Mouse (Mus musculus) ES-E14 (cell line): ENCODE measurements around the gene Fsd1l. TPM values are rescaled to one million over a fixed set of nuclear protein-coding genes. Genes with fewer than 3 reads are reported as not detected.
A peak's percentile ranks its signal among the peaks of the same experiment; 100 is the strongest.

Experiments
- DNase-seq: peaks from one replicate; pipeline ENCODE4 v3.0.0-alpha.2; 2013; ENCODE audit warnings: low read depth, low spot score
- H3K27ac ChIP-seq: 2 replicates; pipeline ENCODE4 v1.5.1; 2012; ENCODE audit warnings: low read depth, mild to moderate bottlenecking, low read length, moderate library complexity, mixed read lengths; ENCODE audit not compliant: poor library complexity, insufficient read depth, severe bottlenecking
- H3K36me3 ChIP-seq: 2 replicates; pipeline ENCODE4 v1.6.1; 2012; ENCODE audit warnings: mild to moderate bottlenecking, low read length, moderate library complexity, mixed read lengths; ENCODE audit not compliant: control insufficient read depth, poor library complexity, insufficient read depth, severe bottlenecking
- H3K4me1 ChIP-seq, 2 experiments: fragments of 150-350 bp in 1 of 2; sonication (generic) in 1 of 2; 2 replicates each; pipeline ENCODE4 v1.6.1; 2012; ENCODE audit warnings: low read length in 2 of 2, mild to moderate bottlenecking in 1 of 2, mixed read lengths in 1 of 2; ENCODE audit not compliant: control insufficient read depth in 2 of 2, insufficient read depth in 2 of 2, poor library complexity in 1 of 2
- H3K4me3 ChIP-seq, 2 experiments: fragments of 150-350 bp in 1 of 2; sonication (generic) in 1 of 2; 2 replicates each; pipeline ENCODE4 v1.5.1; 2012; ENCODE audit warnings: low read length in 2 of 2, low read depth in 1 of 2, mild to moderate bottlenecking in 1 of 2, mixed read lengths in 1 of 2; ENCODE audit not compliant: insufficient read depth in 1 of 2, poor library complexity in 1 of 2, severe bottlenecking in 1 of 2
- H3K9ac ChIP-seq: 2 replicates; pipeline ENCODE4 v1.6.1; 2012; ENCODE audit warnings: low read depth, mild to moderate bottlenecking, low read length, mixed read lengths; ENCODE audit not compliant: poor library complexity, insufficient read depth, severe bottlenecking
- H3K9me3 ChIP-seq: fragments of 150-350 bp; sonication (generic); 2 replicates; pipeline ENCODE4 v1.6.1; 2012; ENCODE audit warnings: low read depth, mild to moderate bottlenecking, low read length; ENCODE audit not compliant: control insufficient read depth, insufficient read depth
- CHD2 ChIP-seq: IDR thresholded peaks from 2 replicates; pipeline ENCODE4 v1.6.1; 2014; ENCODE audit warnings: mild to moderate bottlenecking, low read depth, low read length, inconsistent platforms
- HCFC1 ChIP-seq: IDR thresholded peaks from 2 replicates; pipeline ENCODE4 v1.6.1; 2012; ENCODE audit warnings: low read length, inconsistent platforms, borderline replicate concordance; ENCODE audit not compliant: insufficient read depth
- MAFK ChIP-seq: IDR thresholded peaks from 2 replicates; pipeline ENCODE4 v1.6.1; 2014; ENCODE audit warnings: mild to moderate bottlenecking, low read depth, low read length, inconsistent platforms; ENCODE audit not compliant: insufficient read depth
- ZC3H11A ChIP-seq: IDR thresholded peaks from 2 replicates; pipeline ENCODE4 v1.6.1; 2012; ENCODE audit warnings: low read depth, mild to moderate bottlenecking, inconsistent platforms, low read length, borderline replicate concordance
- ZNF384 ChIP-seq: IDR thresholded peaks from 2 replicates; pipeline ENCODE4 v1.6.1; 2012; ENCODE audit warnings: low read depth, low read length, inconsistent platforms
- in situ Hi-C, 2 experiments: fragments of 600-800 bp; cut with MboI; formaldehyde crosslinking; loops; one replicate each; pipeline ENCODE4 v1.15.1; 2025; ENCODE audit warnings: low sequenced_read_pairs in 2 of 2, inconsistent platforms in 1 of 2; ENCODE audit not compliant: unreplicated experiment in 2 of 2
- total RNA-seq: library from RNA; depleted of rRNA; stranded (reverse); fragments of 300-350 nt; gene quantifications from 2 replicates; pipeline ENCODE4 v1.2.3, GENCODE M21; 2012; rRNA removed

Gene Fsd1l
- total RNA-seq, 1 experiment, result 10.4 TPM

DNA sequence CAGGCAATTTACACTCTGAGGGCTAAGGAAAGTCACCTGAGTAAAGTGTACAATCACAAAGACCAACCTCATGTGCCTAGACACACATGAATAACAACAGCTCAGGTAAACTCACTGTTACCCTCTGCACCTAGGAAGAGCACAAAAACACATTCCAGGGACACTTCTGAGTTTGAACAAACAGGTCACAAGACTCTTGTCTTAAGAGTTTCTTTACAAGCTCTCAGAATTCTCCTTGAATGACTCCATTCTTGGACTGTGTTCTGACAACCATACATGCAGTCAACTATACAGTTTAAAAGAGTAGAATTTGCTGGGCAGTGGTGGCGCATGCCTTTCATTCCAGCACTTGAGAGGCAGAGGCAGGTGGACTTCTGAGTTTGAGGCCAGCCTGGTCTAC is 96.8 kb downstream of the Fsd1l start:
- peaks cover 2% of the 10 kb centered on the region; the same call in 1 of the 2 replicates for H3K36me3 ChIP-seq
- in situ Hi-C loops, result no loop called here
- H3K4me3 ChIP-seq, result no peak overlapping the region
- TF ChIP-seq ZNF384, result no peak
- no peak for TF ChIP-seq ZC3H11A
- TF ChIP-seq HCFC1, result no peak
- no peak for TF ChIP-seq CHD2
- no peak for TF ChIP-seq MAFK
- H3K4me1 ChIP-seq, result no peaks in the 10 kb centered on the region
- no peak for DNase-seq
- no peak overlapping the region for H3K27ac ChIP-seq
- no peaks in the 10 kb centered on the region for H3K9me3 ChIP-seq
- H3K9ac ChIP-seq, result no peak overlapping the region

DNA sequence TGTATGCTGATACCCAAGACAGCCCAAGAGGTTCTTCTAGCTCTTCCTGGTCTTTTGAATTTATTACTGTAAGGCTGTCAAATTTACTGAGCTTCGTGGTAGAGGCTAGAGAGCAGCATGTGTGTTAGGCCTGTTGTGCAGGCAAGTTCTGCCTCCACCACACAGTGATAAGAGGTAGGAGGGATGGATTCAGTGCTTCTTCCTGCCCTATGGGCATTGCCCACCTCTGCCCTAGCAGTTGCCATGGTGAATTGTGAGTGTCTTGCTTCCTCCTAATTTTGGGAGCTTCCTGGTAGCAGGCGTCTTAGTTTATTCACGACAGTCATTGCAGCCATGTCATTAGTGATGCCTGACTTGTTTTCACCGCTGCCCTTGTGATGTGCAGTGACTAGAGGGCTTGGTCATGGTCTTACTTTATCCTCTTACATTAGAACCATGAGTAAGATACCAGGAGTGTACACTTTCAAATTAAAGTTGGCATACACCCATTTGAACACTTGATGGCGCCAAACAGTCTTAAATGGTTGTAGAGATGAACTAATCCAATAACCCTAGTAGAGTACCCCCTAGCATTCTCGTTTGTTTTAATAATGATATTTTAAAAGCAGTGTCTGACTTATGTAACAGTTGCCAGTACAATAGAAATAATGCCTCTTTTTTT is 107.8 kb downstream of the Fsd1l start:
- no peak overlapping the region for H3K27ac ChIP-seq
- H3K4me3 ChIP-seq, result no peak overlapping the region
- H3K4me1 ChIP-seq, result no peaks in the 10 kb centered on the region
- peak; percentile 34 for DNase-seq
- TF ChIP-seq ZNF384 (no peak), ZC3H11A (peak; percentile 81; the same call in 1 of the 2 replicates)
- H3K36me3 ChIP-seq, result peaks cover 13% of the 10 kb centered on the region
- H3K9me3 ChIP-seq, result no peaks in the 10 kb centered on the region
- H3K9ac ChIP-seq, result no peak overlapping the region
- in situ Hi-C loops, result no loop called here

DNA sequence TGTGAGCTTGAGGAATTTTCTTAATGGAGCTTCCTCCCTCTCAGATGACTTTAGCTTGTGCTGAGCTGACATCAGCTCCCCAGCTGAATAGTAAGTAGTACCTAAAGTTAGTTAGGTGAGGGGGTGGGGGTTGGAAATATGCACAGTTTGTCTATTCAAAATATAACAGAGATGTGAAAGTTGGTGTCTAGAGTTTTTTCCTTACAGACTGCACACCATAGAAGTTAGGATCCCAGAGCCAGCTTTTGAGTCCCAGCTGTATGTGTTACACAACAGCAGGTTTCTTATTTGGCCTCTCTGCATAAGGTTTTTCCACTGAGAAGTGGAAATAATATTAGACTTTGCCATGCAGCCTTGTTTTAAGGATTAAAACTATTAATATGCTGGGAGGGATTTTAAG is 118.6 kb downstream of the Fsd1l start:
- Histone ChIP-seq H3K36me3 (peaks cover 2% of the 10 kb centered on the region; the same call in 1 of the 2 replicates), H3K4me1 (0 out of 4 replicates have a peak, but pooled peaks cover 0 to 2% of the 10 kb centered on the region in 2 experiments), H3K9ac (no peak overlapping the region), H3K27ac (no peak overlapping the region), H3K4me3 (no peak overlapping the region), H3K9me3 (no peaks in the 10 kb centered on the region)
- in situ Hi-C loops, result no loop called here
- TF ChIP-seq ZNF384, result no peak
- TF ChIP-seq MAFK, result no peak
- no peak for TF ChIP-seq CHD2
- DNase-seq, result no peak

DNA sequence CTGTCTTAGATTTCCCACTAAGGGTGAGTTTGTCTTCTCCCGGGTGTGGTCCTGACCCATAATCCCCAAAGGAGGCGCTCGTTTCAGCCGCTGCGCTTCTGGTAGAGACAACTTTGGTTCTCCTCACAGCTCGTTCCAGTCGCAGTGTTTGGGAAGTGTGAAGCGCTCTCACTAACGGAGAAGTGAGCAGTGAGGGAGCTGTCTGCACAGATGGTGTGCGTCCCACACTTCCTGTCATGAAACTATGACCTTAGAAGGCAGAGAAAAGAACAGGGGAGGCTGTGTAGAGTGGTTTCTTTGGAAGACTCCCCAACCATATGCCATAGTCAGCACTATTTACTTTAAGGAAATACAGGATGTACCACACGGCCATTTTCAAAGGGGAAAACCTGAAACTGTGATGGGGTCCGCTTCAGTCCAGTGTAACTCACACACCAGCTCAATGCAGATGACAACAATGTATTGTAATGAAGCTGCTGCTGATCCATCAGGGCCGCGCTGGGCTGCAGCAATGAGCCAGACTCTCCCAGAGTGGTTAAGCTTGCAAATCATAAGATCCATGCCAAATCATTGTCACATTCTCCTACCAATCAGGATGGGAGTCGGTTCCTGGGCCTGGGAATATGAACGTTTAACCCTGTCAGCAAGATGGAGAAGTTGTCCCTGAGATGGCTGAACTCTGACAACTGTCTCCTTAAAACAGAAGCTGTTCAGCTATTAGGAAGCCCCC is 119.3 kb downstream of the Fsd1l start:
- in situ Hi-C loops, result no loop called here
- DNase-seq, result no peak
- Histone ChIP-seq H3K4me1 (0 out of 4 replicates have a peak, but pooled peaks cover 0 to 2% of the 10 kb centered on the region in 2 experiments), H3K4me3 (no peak overlapping the region), H3K27ac (no peak overlapping the region), H3K9me3 (no peaks in the 10 kb centered on the region), H3K9ac (no peak overlapping the region), H3K36me3 (peaks cover 2% of the 10 kb centered on the region; the same call in 1 of the 2 replicates)
- TF ChIP-seq ZNF384 (no peak), MAFK (peak; percentile 24; the same call in 1 of the 2 replicates)

Other genes starting within 250 kb of the Fsd1l start
- 48.0 and 73.7 TPM in 2 replicates for gene Slc44a1, start 191.1 kb upstream of the Fsd1l start, total RNA-seq
- 17.9 and 19.6 TPM in 2 replicates for gene Fktn, start 82.5 kb downstream of the Fsd1l start, total RNA-seq
- gene Tal2, start 148.2 kb downstream of the Fsd1l start, total RNA-seq, result 0.11 and 0.36 TPM in 2 replicates
- 23.5 and 28.0 TPM in 2 replicates for gene Tmem38b, start 194.6 kb downstream of the Fsd1l start, total RNA-seq